Mouse (Mus musculus) megakaryocyte-erythroid progenitor cell, adult 5-6 weeks (primary cell): ENCODE measurements around the gene Tex26. TPM values are rescaled to one million over a fixed set of nuclear protein-coding genes. Genes with fewer than 3 reads are reported as not detected.

Experiments used
- ATAC-seq: replicated peaks from 2 replicates; pipeline ENCODE4 v1.8.0; 2016; ENCODE audit warnings: mild to moderate bottlenecking, inconsistent platforms; ENCODE audit not compliant: severe bottlenecking, poor library complexity, low FRiP score, low TSS enrichment
- total RNA-seq, 2 experiments: library from RNA; stranded (forward) in 1 of 2; stranded (reverse) in 1 of 2; fragments of 200-1000, 215-1000 nt in 1 of 2; fragments of >200 nt in 1 of 2; fragmentation: Nextera tagmentation in 1 of 2; gene quantifications; 2 replicates each; pipeline ENCODE4 v1.2.3; 2014 to 2017

The Tex26 gene
- total RNA-seq, 2 experiments from 2014 or later: not detected

GRCm38 (mm10) chr5:149429541-149429940, 9.9 kb upstream of the Tex26 start:
- ATAC-seq: no peak

- no peak for ATAC-seq
Measured at GRCm38 (mm10) chr5:149430943-149431342, 8.5 kb upstream of the Tex26 start.

- no peak for ATAC-seq
Measured at GRCm38 (mm10) chr5:149433618-149434017, 5.8 kb upstream of the Tex26 start.

GRCm38 (mm10) chr5:149434141-149434690, 5.2 kb upstream of the Tex26 start:
- no peak for ATAC-seq

- ATAC-seq: peak; percentile 42
Measured at GRCm38 (mm10) chr5:149436541-149436940, 2.9 kb upstream of the Tex26 start.

- no peak for ATAC-seq
Measured at GRCm38 (mm10) chr5:149437150-149437549, 2.3 kb upstream of the Tex26 start.

- peak; percentile 42; the same call in 1 of the 2 replicates for ATAC-seq
Measured at GRCm38 (mm10) chr5:149440180-149440573, 717 bp downstream of the Tex26 start.

- no peak for ATAC-seq
Measured at GRCm38 (mm10) chr5:149441646-149442276, 2.3 kb downstream of the Tex26 start.

GRCm38 (mm10) chr5:149442277-149442660, 2.8 kb downstream of the Tex26 start:
- no peak for ATAC-seq

GRCm38 (mm10) chr5:149444451-149444850, 5.0 kb downstream of the Tex26 start:
- no peak for ATAC-seq

GRCm38 (mm10) chr5:149446495-149446894, 7.0 kb downstream of the Tex26 start:
- ATAC-seq: no peak

- 0 out of 2 replicates have a peak, but pooled peaks have one; percentile 30 for ATAC-seq
Measured at GRCm38 (mm10) chr5:149447733-149448132, 8.3 kb downstream of the Tex26 start.

GRCm38 (mm10) chr5:149449406-149449805, 9.9 kb downstream of the Tex26 start:
- no peak for ATAC-seq

- ATAC-seq: no peak
Measured at GRCm38 (mm10) chr5:149451209-149451681, 11.8 kb downstream of the Tex26 start.

- peak; percentile 86 for ATAC-seq
Measured at GRCm38 (mm10) chr5:149454281-149454680, 14.8 kb downstream of the Tex26 start.

- ATAC-seq: 0 out of 2 replicates have a peak, but pooled peaks have one; percentile 46
Measured at GRCm38 (mm10) chr5:149456544-149456943, 17.1 kb downstream of the Tex26 start.

- ATAC-seq: no peak
Measured at GRCm38 (mm10) chr5:149462071-149462470, 22.6 kb downstream of the Tex26 start.

- ATAC-seq: no peak
Measured at GRCm38 (mm10) chr5:149465305-149465704, 25.8 kb downstream of the Tex26 start.

GRCm38 (mm10) chr5:149474142-149474541, 34.7 kb downstream of the Tex26 start:
- peak; percentile 47; the same call in 1 of the 2 replicates for ATAC-seq

- no peak for ATAC-seq
Measured at GRCm38 (mm10) chr5:149474701-149475468, 35.4 kb downstream of the Tex26 start.
